Mouse (Mus musculus): Measurements from ENCODE around the gene Srrm4. TPM values are rescaled to one million over a fixed set of nuclear protein-coding genes. Genes with fewer than 3 reads are reported as not detected.

The Srrm4 gene
- total and polyA plus RNA-seq, 2 experiments: 0.92 to 1.9 TPM

- Histone ChIP-seq H3K36me3 (ENCODE audit: control insufficient read depth, insufficient read depth, low read length) (no peaks in the 10 kb centered on the region), H3K9ac (ENCODE audit: low read depth, low read length) (peak overlapping the region; percentile 77), H3K4me1 (ENCODE audit: control insufficient read depth, insufficient read depth, low read length) (peaks cover 14% of the 10 kb centered on the region), H3K4me3 (ENCODE audit: insufficient read depth, low read depth, low read length) (peak overlapping the region; percentile 59), H3K27ac (replicated peaks; ENCODE audit: insufficient read depth, low read depth, low read length) (peak overlapping the region; percentile 93), H3K27me3 (ENCODE audit: control insufficient read depth, insufficient read depth, low read length) (no peaks in the 10 kb centered on the region), H3K79me2 (ENCODE audit: control insufficient read depth, insufficient read depth, low read length) (no peaks in the 10 kb centered on the region)
- TF ChIP-seq POLR2A (IDR thresholded peaks at IDR 0.05; ENCODE audit: extremely low read depth, insufficient read depth, low read length) (no peak), CTCF (IDR thresholded peaks at IDR 0.05; ENCODE audit: low read depth, low read length) (no peak)
- 14% methylated on average over 10 of the region's 10 CpGs for WGBS
- DNase-seq (ENCODE audit: extremely low read depth, low read depth, low spot score): peak; percentile 99
Measured at GRCm38 (mm10) chr5:116445634-116446367, 145.8 kb downstream of the Srrm4 start.

- peaks cover 18% of the 10 kb centered on the region for H3K4me1 ChIP-seq (ENCODE audit: control insufficient read depth, insufficient read depth, low read length)
- DNase-seq (ENCODE audit: extremely low read depth, low read depth, low spot score): no peak
- no peaks in the 10 kb centered on the region for H3K27me3 ChIP-seq (ENCODE audit: control insufficient read depth, insufficient read depth, low read length)
- 49% methylated on average over 27 of the region's 27 CpGs for WGBS
- H3K9ac ChIP-seq (ENCODE audit: low read depth, low read length): peak overlapping the region; percentile 41
- no peaks in the 10 kb centered on the region for H3K79me2 ChIP-seq (ENCODE audit: control insufficient read depth, insufficient read depth, low read length)
- TF ChIP-seq POLR2A (IDR thresholded peaks at IDR 0.05; ENCODE audit: extremely low read depth, insufficient read depth, low read length) (no peak), CTCF (IDR thresholded peaks at IDR 0.05; ENCODE audit: low read depth, low read length) (peak; percentile 71)
- H3K36me3 ChIP-seq (ENCODE audit: control insufficient read depth, insufficient read depth, low read length): no peaks in the 10 kb centered on the region
- peak overlapping the region; percentile 48; the same call in 1 of the 2 replicates for H3K4me3 ChIP-seq (ENCODE audit: insufficient read depth, low read depth, low read length)
- peak overlapping the region; percentile 30; the same call in 1 of the 2 replicates for H3K27ac ChIP-seq (replicated peaks; ENCODE audit: insufficient read depth, low read depth, low read length)
Measured at GRCm38 (mm10) chr5:116444517-116444916, 147.1 kb downstream of the Srrm4 start.

GRCm38 (mm10) chr5:116443459-116443940, 148.1 kb downstream of the Srrm4 start:
- H3K4me1 ChIP-seq (ENCODE audit: control insufficient read depth, insufficient read depth, low read length): peaks cover 18% of the 10 kb centered on the region
- H3K36me3 ChIP-seq (ENCODE audit: control insufficient read depth, insufficient read depth, low read length): no peaks in the 10 kb centered on the region
- no peak overlapping the region for H3K4me3 ChIP-seq (ENCODE audit: insufficient read depth, low read depth, low read length)
- DNase-seq (ENCODE audit: extremely low read depth, low read depth, low spot score): peak; percentile 89
- H3K9ac ChIP-seq (ENCODE audit: low read depth, low read length): no peak overlapping the region
- TF ChIP-seq POLR2A (IDR thresholded peaks at IDR 0.05; ENCODE audit: extremely low read depth, insufficient read depth, low read length) (no peak), CTCF (IDR thresholded peaks at IDR 0.05; ENCODE audit: low read depth, low read length) (no peak)
- H3K27me3 ChIP-seq (ENCODE audit: control insufficient read depth, insufficient read depth, low read length): no peaks in the 10 kb centered on the region
- 39% methylated on average over 8 of the region's 8 CpGs for WGBS
- H3K27ac ChIP-seq (replicated peaks; ENCODE audit: insufficient read depth, low read depth, low read length): peak overlapping the region; percentile 60
- no peaks in the 10 kb centered on the region for H3K79me2 ChIP-seq (ENCODE audit: control insufficient read depth, insufficient read depth, low read length)

- 60% methylated on average over 7 of the region's 7 CpGs for WGBS
Measured at GRCm38 (mm10) chr5:116442697-116443458, 148.7 kb downstream of the Srrm4 start.

GRCm38 (mm10) chr5:116440251-116440650, 151.4 kb downstream of the Srrm4 start:
- H3K27ac ChIP-seq (replicated peaks; ENCODE audit: insufficient read depth, low read depth, low read length): no peak overlapping the region
- H3K4me1 ChIP-seq (ENCODE audit: control insufficient read depth, insufficient read depth, low read length): peaks cover 16% of the 10 kb centered on the region
- no peak overlapping the region for H3K9ac ChIP-seq (ENCODE audit: low read depth, low read length)
- WGBS: 49% methylated on average over 4 of the region's 4 CpGs
- no peak for DNase-seq (ENCODE audit: extremely low read depth, low read depth, low spot score)
- TF ChIP-seq CTCF (IDR thresholded peaks at IDR 0.05; ENCODE audit: low read depth, low read length): no peak
- TF ChIP-seq POLR2A (IDR thresholded peaks at IDR 0.05; ENCODE audit: extremely low read depth, insufficient read depth, low read length): no peak
- no peaks in the 10 kb centered on the region for H3K27me3 ChIP-seq (ENCODE audit: control insufficient read depth, insufficient read depth, low read length)
- no peaks in the 10 kb centered on the region for H3K79me2 ChIP-seq (ENCODE audit: control insufficient read depth, insufficient read depth, low read length)
- no peaks in the 10 kb centered on the region for H3K36me3 ChIP-seq (ENCODE audit: control insufficient read depth, insufficient read depth, low read length)
- no peak overlapping the region for H3K4me3 ChIP-seq (ENCODE audit: insufficient read depth, low read depth, low read length)

More at GRCm38 (mm10) chr5:116442697-116443458, 148.7 kb downstream of the Srrm4 start:
- Histone ChIP-seq H3K9ac (ENCODE audit: low read depth, low read length) (no peak overlapping the region), H3K4me1 (ENCODE audit: control insufficient read depth, insufficient read depth, low read length) (peaks cover 18% of the 10 kb centered on the region), H3K4me3 (ENCODE audit: insufficient read depth, low read depth, low read length) (no peak overlapping the region), H3K27ac (replicated peaks; ENCODE audit: insufficient read depth, low read depth, low read length) (peak overlapping the region; percentile 60), H3K79me2 (ENCODE audit: control insufficient read depth, insufficient read depth, low read length) (no peaks in the 10 kb centered on the region), H3K36me3 (ENCODE audit: control insufficient read depth, insufficient read depth, low read length) (no peaks in the 10 kb centered on the region), H3K27me3 (ENCODE audit: control insufficient read depth, insufficient read depth, low read length) (no peaks in the 10 kb centered on the region)
- DNase-seq (ENCODE audit: extremely low read depth, low read depth, low spot score): no peak
- TF ChIP-seq CTCF (IDR thresholded peaks at IDR 0.05; ENCODE audit: low read depth, low read length): no peak
- no peak for TF ChIP-seq POLR2A (IDR thresholded peaks at IDR 0.05; ENCODE audit: extremely low read depth, insufficient read depth, low read length)

All from liver, adult 2 months (tissue).